Mouse (Mus musculus): Measurements from ENCODE around the gene Kif23.

Kif23 gene

DNA sequence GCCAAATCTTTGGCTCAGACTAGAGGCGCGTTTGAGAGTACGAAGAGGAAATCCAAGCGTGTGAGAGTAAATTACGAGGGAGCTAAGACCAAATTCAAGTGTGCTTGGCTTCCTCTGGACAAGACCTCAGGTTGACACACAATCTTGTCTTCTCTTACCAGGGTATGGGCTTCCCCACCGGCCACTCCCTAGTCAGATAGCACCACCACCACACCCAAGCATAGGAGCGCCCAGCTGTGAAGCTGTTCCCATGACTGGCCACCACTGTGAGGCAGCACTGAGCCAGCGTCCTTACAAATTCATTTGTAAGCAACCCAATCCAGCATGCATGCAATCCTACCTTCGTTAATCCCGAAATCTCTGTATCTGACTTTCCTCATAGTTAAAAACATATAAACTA is 39.7 kb downstream of the Kif23 start:
- peak; percentile 52 for DNase-seq (ENCODE audit: low read depth, low spot score)

DNA sequence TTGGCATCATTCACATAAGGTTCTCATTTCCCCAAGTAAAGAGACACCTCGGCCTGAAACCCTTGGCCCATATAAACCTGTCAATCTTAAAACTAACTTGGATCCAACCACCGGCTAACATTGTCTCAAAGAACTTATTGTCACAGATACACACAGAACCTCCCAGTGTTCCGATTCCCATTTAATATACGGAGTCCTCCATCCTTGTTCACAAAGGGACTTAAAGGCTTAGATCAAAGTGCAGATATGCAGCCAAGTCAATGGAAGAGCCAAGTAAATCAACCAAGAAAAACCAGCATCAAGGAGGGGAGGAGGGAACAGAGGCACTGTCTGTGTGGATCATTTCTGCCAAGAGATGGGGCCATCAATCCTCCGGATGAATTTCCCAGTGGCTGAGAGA is 41.0 kb downstream of the Kif23 start:
- no peak for DNase-seq (ENCODE audit: low read depth, low spot score)

DNA sequence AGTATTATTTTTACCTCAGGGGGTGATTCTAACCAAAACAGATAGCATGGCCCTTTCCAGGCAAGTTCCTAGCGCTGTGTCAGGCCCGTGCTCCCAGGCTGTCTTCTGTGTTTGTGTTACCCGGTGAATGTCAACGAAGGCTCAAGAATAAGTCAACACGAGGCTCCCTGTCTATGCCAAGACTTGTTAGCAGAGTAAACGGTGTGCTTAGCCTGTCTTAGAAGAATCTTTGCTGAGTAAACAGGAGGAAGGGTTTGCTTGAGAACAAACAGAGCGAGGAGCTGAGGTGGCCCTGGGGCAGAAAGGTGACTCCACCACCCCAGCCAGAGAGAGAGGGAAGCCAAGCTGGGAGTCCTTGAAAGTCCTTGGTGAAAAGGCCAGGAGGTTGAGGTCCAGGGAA is 42.4 kb downstream of the Kif23 start:
- no peak for DNase-seq (ENCODE audit: low read depth, low spot score)

DNA sequence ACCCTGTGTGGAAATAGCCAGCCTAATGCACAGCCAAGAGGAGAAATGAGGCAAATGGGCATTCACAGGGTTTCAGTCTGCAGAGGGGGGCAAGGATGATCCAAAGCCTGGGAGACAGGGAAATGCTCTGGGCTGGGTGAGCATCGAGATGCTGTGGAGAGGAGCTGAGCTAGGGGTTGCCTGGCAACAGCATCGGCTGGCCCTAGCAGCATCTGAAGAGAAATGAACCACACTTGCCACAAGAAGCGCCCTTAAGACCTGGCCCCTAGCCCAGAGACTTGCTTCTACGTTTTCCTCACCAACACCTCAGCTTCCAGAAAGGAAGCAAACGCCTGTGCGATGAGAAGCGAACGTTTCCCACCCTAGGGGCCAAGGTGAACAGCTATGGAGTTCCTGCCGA is 44.1 kb downstream of the Kif23 start:
- peak; percentile 75 for DNase-seq (ENCODE audit: low read depth, low spot score)

DNA sequence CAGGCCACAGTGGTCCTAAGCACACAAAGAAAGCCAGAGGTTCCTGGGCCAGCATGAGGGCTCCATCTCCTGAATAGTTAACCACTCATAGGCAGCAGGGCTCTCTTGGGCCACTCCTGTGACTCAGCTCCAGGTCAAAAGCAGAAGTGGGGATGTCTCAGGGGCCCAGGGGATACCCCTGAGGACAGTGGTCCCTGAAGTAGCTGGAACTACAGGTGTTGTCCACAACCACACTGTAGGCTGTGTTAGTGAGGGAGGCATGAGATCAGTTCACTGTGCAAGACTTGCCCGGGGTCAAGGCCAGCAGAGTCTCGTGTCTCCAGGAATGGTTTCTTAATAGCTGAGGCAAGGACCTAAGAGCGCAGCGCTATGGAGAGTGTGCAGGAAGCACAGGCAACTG is 45.0 kb downstream of the Kif23 start:
- DNase-seq (ENCODE audit: low read depth, low spot score): no peak

DNA sequence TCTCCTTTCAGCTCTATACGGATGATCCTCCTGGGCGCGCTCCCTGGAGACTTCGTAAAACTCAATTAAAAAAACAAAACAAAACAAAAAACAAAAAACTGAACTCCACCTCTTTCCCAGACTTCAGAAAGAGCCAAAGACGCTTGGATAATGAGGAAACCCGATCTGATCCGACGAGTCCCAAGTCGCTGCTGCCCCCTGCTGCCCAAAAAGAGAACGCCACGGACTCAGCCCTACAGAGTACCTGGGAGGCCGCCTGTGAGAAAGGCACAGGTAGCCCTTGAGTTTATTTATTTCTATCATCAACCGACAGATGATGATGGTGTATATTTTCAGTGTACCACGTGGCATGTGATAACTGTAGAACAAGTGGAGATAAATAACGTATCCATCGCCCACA is 46.8 kb downstream of the Kif23 start:
- peak; percentile 82 for DNase-seq (ENCODE audit: low read depth, low spot score)

DNA sequence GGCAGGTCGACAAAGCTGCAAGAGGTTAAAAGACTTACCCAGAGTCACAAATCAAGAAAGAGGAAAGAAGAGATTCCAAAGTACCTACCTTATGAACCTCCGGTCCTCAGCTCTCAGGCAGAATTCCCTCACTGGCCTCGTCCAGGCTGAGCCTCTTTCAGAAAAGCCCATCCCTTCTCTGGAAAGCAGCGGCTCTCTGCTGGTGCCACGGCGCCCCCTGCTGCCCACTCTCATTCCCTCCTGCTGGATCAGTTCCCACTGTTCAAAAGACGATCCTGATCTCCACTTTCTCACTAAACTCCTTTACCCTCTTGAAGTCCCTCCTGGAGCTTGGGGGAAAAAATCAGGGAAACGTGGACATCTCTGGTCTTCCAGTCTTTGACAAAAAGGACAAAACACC is 48.2 kb downstream of the Kif23 start:
- DNase-seq (ENCODE audit: low read depth, low spot score): peak; percentile 79

DNA sequence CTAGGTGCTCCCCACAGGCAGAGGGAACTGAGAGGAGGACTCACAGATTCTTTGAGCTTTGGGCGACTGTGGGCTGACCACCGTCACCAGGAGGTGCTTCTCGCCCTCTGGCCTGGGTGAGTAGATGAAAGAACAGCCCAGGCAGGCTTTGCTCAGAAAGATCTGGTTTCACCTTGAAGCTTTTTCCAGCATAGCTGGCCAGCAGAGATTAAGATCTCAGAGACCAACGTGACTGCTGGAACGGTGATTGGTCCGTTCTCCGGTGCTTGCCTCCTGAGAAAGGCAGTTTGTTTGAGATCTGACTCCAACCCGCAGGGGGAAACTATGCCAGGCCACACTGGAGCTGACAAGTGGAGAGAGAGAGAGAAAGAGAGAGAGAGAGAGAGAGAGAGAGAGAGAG is 51.6 kb downstream of the Kif23 start:
- no peak for DNase-seq (ENCODE audit: low read depth, low spot score)

DNA sequence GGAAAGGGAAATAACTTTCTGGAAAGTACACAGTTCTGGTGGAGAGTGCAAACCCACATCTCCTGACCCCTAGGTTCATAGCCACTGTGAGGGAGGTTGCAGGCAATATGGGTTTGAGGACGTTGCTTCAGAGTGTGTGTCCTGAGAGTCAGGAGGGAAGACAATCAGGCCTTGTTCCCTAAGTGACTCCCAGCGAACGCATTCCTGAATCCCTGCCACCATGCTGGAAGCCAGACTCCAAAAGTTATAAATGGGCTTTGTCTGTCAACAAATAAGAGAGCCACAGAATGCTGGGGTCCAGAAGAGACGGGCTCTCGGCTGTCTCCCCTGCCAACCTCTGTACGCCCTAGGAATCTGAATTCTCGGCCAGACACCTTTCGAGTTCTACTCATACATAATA is 56.7 kb downstream of the Kif23 start:
- DNase-seq (ENCODE audit: low read depth, low spot score): peak; percentile 59

DNA sequence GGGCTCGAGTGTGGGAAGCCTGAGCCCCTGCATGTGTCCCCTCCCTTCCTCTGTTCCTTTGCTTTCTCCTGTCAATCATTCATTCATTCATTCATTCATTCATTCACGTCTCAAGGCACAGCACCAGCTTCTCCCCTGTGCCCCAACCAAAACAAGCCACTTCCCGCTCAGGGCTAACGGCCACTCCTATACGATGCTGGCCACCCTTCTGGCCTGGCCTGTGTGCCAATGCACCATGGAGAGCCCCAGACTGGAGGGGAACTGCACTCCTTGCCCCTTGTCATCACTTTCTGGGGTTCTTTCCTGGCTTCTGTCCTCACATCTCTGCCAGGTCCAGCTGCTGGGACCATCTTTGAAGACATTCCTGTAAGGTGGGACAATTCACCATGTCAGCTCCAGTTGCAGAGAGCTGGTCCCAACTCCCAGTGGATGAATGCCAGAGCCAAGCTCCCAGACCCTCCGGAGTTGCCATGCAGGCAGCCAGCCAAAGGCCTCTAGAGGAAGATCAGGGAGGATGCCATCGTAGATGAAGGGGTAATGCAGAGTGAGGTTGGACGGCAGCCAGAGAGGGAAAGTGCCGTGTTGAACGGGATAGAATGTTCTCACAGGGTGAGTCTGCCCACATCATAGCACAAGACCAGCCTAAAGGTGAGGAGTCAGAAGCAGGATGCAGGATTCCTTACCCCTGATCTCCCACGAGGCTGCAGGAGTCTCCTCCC is 58.8 kb downstream of the Kif23 start:
- DNase-seq (ENCODE audit: low read depth, low spot score): no peak

DNA sequence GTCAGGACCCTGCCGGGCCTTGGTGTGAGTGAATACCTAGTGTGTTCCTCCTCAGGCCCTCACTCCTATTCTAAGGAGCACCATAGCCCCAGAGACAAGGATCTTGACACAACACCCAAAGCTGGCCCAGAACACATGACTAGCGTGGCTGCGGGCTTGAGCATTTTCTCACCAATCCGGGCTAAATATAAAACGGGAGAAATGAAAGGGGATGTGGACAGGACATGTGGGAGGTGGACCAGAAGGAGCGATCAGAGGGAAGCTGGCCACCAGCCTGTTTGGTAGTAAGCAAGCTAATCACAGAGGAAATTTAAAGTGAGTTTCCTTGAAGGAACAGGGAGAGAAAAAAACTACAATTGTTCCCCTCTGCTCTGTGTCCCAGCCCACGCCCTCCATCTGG is 60.6 kb downstream of the Kif23 start:
- DNase-seq (ENCODE audit: low read depth, low spot score): no peak

DNA sequence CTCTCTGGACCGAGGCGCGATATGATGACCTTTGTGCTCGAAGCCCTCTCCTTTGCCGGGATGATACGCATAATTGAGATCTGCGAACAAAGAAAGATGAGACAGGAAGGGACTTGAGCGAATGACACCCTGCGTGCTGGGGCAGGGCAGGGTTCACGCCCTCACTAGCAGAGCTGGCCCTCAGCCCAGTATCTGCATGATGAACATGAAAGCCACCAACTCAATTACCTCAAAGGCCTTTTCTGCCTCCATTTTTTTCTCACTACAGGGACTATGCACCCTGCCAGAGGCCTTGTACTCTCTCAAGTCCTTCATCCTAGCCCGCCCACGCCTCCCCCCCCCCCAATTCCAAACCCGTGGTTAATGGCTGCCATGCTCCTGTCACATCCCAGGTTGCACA is 61.6 kb downstream of the Kif23 start:
- no peak for DNase-seq (ENCODE audit: low read depth, low spot score)

DNA sequence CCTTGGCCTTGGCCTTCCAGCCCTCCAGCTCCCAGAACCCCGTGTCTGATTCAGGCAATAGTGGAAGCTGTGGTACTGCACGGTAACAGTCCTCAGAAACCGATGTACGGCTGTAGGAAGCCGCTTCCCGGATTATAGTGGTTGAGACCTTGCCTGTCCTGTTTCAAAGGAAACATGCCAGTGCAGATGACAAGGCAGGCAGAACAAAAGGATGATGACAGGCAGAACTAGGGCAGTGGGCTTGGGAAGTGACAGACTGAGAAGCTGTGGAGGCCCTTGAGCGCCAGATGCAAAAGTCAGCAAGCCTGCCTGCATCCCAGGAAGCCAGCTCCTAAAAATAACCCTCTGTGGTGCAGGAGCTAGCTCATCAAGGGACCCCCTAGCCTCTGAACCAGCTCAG is 62.2 kb downstream of the Kif23 start:
- peak; percentile 15 for DNase-seq (ENCODE audit: low read depth, low spot score)

DNA sequence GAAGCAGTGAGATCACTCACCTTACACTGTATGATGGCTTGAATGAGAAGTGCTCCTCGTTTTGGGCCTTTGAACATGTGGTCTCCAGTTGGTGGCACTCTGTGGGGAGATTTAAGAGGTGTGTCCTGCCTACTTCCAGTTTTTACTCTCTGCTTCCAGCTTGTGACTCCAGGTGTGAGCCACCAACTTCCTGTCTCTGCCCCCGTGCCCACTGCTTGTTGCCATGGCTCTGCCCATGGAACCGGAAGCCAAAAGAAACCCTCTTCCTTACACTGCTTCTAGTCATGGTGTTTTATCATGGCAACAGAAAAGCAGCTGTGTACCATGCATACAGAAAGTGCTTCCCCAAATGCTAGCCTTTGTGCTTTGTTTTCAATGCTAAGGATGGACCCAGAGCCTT is 64.4 kb downstream of the Kif23 start:
- DNase-seq (ENCODE audit: low read depth, low spot score): no peak

DNA sequence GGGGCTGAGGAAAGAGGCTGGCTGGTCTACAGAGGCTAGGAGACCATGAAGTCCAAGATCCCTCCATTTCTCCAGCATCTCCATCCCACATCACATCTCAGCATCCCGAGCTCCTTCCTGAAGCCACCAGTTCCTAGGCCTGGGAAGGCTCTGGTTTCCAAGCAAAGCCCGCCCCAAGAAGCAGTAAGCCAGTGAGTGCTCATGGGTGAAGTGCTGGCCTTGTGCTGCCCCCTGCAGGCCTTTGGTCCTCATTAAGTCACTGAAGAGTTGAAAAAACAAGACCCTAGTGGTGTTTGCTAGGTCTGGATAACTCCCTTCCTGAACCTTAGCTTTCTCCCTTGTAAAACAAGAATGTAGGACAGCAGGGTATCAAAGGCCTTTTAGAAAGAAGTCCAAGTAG is 67.7 kb downstream of the Kif23 start:
- DNase-seq (ENCODE audit: low read depth, low spot score): peak; percentile 79

DNA sequence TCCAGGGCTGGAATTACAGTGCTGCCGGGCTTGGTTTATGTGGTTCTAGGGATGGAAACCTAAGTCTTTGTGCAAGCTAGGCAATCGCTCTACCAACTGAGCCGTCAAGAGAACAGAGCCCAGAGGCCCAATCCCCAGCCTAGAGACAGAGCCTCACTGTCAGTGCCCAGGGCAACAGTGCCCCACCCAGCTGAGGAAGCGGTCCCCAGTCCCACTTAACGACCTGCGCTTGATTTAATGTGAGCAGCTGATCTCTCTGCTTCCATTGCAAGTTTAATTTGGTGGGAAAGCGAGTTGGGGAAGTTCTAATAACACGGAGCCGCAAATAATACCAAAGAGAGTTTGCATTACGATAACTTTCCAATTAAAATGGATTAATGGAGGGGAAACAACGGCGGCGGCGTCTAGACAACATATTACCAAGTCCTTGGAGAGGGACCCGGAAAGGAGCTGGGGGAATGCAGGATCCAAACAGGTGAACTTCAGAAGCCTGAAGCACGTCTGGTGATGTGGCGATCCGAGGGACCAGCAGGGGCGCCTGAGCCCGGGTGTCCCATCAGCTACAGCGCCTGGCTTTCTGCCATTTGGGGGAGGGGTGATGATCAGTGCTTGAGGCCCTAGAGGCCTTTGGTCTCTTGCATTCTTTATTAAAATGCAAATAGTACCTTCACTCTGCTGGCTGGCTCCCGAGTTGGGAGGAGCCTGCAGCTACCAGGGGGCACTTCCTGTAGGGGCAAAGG is 69.0 kb downstream of the Kif23 start:
- no peak for DNase-seq (ENCODE audit: low read depth, low spot score)

DNA sequence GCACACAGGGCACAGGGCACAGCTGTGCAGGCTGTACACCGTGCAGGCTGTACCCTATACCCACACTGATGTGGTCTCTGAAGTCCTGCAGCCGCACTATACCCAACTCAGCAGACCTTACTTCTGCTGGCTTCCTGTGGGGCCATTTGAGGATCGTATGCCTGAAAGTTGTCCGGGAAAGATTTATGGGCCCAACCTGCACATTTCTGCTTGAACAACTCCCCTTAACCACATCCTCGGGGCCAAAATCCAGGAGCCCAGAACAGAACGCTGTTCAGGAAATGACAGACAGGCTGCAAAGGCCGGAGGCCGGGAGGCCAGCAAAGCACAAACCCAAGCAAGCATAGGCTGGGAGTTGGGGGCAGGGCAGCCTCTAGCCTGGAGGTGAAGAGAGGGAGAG is 73.2 kb downstream of the Kif23 start:
- no peak for DNase-seq (ENCODE audit: low read depth, low spot score)

DNA sequence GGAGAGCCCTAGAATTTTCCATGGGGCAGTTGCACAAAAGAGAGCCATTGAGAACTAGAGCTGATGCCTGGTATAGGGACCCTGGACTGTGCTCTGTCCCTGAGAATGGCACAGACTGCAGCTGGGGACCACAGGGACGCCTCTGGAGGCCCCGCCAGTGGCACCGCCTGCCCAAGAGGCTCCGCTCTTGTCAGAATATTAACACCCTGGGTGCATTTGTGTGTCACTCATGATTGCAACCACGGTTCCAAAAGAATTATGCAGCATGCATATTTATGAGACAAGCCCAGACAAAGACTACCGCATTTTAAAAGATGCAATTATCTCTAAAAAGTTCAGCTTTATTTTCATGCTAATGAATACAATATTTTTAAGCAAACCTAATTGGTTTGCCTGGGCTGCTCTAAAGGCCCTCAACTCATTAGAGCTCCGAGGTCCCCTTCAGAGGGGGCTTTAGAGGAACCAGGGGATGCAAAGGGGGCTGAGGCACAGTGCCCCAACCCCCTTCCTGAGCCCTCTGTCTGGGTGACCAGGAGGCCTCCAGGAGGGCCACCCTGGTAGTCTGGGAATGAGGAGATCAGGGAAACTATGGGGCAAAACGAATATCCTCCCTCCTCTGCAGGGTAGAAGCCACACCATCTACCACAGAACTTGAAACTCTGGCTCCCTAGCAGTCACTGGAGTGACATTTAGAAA is 74.2 kb downstream of the Kif23 start:
- DNase-seq (ENCODE audit: low read depth, low spot score): peak; percentile 37

DNA sequence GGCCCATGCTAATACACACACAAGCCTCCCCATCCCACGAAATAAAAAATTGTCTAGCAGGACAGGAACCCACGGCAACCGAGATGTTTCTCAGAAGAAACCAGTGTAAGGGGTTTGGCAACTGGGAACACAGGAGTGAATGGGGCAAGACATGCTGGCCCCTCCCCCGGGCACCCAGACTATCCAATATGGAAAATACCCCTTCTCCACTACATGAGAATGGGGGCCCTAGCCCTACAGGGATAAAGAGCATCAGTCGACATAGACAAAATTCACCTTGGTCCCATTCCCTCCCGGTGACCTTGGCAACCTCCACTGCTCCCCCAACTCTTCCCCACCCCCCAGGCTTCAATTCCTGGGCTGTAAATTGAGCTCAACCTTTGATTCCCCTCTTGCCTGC is 74.7 kb downstream of the Kif23 start:
- DNase-seq (ENCODE audit: low read depth, low spot score): no peak

DNA sequence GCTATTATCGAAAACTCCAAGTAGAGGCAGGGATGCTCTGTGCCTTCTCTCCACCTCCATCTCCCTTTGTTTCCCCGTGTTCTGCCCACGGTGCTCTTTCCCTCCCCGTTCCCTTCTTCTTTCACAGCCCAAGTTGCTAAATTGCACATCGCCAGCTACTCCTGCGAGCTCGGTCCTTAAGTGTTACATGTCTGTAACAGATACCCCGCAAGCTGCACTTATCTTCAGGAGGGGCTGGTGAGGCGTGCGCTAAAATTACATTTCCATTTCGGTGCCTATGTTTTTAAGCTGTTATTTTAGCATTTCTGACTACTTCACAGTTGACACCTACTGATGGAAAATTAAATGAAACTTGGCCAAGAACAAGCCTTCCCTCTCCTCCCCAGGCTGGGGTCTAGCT is 78.9 kb downstream of the Kif23 start:
- peak; percentile 79 for DNase-seq (ENCODE audit: low read depth, low spot score)
